Mouse (Mus musculus): ENCODE measurements around the gene Xxylt1.

- TF ChIP-seq CTCF (IDR thresholded peaks at IDR 0.05; ENCODE audit: extremely low read depth, insufficient read depth, insufficient read length, insufficient replicate concordance) = no peak
- no peak for TF ChIP-seq POLR2A (IDR thresholded peaks at IDR 0.05; ENCODE audit: low read depth, low read length)
Observed at GRCm38 (mm10) chr16:31046217-31046659, 35.0 kb downstream of the Xxylt1 start.

All from spleen, adult 2 months (tissue).